Mouse (Mus musculus): ENCODE data around the gene 1110059E24Rik. TPM values are rescaled to one million over a fixed set of nuclear protein-coding genes. Genes with fewer than 3 reads are reported as not detected.

Gene 1110059E24Rik
- polyA plus RNA-seq, 1 experiment from 2014 or later, result 19.6 TPM

DNA sequence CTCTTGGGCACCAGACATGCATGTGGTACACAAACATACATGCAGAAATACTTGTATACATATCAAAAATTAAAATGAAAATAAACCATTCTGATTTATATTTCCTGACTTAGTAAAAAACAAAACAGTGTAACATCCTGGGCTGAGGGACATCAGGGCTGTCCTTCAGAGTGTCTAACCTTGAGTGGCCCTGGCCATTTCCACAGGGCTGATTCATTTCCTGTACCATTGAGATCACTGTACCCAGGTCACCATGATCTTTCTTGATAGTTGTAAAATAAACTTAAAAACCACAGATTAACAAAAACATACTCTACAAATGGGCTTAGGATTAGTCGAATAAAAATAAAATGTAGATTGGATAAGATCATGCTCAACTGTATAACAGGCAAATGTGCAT lies 66.2 kb downstream of the 1110059E24Rik start:
- Histone ChIP-seq H3K4me2 (no peak overlapping the region), H3K4me3 (no peak overlapping the region), H3K27me3 (replicated peaks) (no peaks in the 10 kb centered on the region), H3K9ac (no peak overlapping the region), H3K4me1 (no peaks in the 10 kb centered on the region), H3K9me3 (replicated peaks) (no peaks in the 10 kb centered on the region), H3K27ac (no peak overlapping the region), H3K36me3 (no peaks in the 10 kb centered on the region)
- no peak for ATAC-seq
- WGBS (ENCODE audit: insufficient replicate concordance), result 71% methylated on average over 1 of the region's 1 CpGs

DNA sequence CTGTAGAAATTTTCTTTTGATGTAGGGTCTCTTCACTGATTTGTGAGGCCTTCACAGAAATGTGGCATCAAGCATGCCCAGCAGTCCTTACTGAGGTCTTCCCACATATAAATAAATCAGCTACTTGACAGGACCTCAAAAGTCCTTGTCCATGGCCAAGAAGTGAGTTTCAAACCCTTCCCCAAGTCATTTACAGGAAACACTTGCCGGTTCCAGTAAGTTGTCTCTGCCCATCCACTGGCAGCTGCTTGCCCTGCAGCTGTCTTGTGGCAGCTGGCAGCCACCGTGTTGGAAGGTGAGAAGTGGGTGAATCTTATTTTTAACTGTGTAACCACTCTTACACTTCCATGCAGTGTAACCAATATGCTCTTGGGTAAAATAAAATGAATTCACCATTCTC lies 66.9 kb downstream of the 1110059E24Rik start:
- ATAC-seq, result no peak
- 53% methylated on average over 2 of the region's 2 CpGs for WGBS (ENCODE audit: insufficient replicate concordance)
- H3K9ac ChIP-seq, result no peak overlapping the region

DNA sequence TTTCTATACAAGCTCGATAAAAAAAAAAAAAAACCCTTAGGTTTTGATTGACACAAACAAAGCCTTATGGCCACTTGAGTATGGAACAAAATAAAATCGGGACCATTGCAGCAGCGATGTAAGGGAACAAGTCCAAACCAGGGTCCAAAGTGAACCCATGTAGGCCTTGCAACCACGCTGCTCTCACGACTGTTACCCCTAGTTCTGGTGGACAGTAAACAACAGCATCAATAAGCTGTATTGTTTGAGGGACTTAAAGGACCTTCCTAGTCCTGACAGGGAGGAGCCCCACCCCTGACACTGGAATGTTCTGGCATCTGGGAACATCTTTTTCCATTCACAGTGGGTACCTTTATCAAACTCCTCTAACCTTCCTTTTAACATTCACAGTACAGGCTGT lies 68.8 kb downstream of the 1110059E24Rik start:
- ATAC-seq, result no peak
- Histone ChIP-seq H3K4me1 (no peaks in the 10 kb centered on the region), H3K27me3 (replicated peaks) (no peaks in the 10 kb centered on the region), H3K4me3 (no peak overlapping the region), H3K36me3 (no peaks in the 10 kb centered on the region), H3K27ac (no peak overlapping the region), H3K9me3 (replicated peaks) (no peaks in the 10 kb centered on the region), H3K4me2 (no peak overlapping the region), H3K9ac (no peak overlapping the region)
- WGBS (ENCODE audit: insufficient replicate concordance), result 73% methylated on average over 5 of the region's 5 CpGs

More for the DNA sequence above, 66.9 kb downstream of the 1110059E24Rik start:
- H3K4me1 ChIP-seq, result no peaks in the 10 kb centered on the region
- H3K4me2 ChIP-seq, result no peak overlapping the region
- H3K27me3 ChIP-seq (replicated peaks), result no peaks in the 10 kb centered on the region
- no peaks in the 10 kb centered on the region for H3K9me3 ChIP-seq (replicated peaks)
- no peak overlapping the region for H3K27ac ChIP-seq
- no peak overlapping the region for H3K4me3 ChIP-seq
- no peaks in the 10 kb centered on the region for H3K36me3 ChIP-seq

GRCm38 (mm10) chr19:21583523-21583984 lies 69.2 kb downstream of the 1110059E24Rik start:
- Histone ChIP-seq H3K4me1 (no peaks in the 10 kb centered on the region), H3K9ac (no peak overlapping the region), H3K9me3 (replicated peaks) (no peaks in the 10 kb centered on the region), H3K27me3 (replicated peaks) (no peaks in the 10 kb centered on the region), H3K4me2 (no peak overlapping the region), H3K27ac (no peak overlapping the region), H3K4me3 (no peak overlapping the region), H3K36me3 (no peaks in the 10 kb centered on the region)
- 61% methylated on average over 4 of the region's 4 CpGs for WGBS (ENCODE audit: insufficient replicate concordance)
- no peak for ATAC-seq

- Histone ChIP-seq H3K4me2 (no peak overlapping the region), H3K4me1 (no peaks in the 10 kb centered on the region)
- ATAC-seq, result no peak
These were observed 71.4 kb downstream of the 1110059E24Rik start for GRCm38 (mm10) chr19:21581404-21581803.

GRCm38 (mm10) chr19:21579896-21580295 lies 72.9 kb downstream of the 1110059E24Rik start:
- 67% methylated on average over 3 of the region's 3 CpGs for WGBS (ENCODE audit: insufficient replicate concordance)
- ATAC-seq, result 0 out of 2 replicates have a peak, but pooled peaks have one; percentile 51
- H3K27me3 ChIP-seq (replicated peaks), result no peaks in the 10 kb centered on the region

More at GRCm38 (mm10) chr19:21581404-21581803, 71.4 kb downstream of the 1110059E24Rik start:
- WGBS (ENCODE audit: insufficient replicate concordance), result 32% methylated on average over 6 of the region's 6 CpGs
- no peaks in the 10 kb centered on the region for H3K36me3 ChIP-seq
- H3K27ac ChIP-seq, result no peak overlapping the region
- no peaks in the 10 kb centered on the region for H3K27me3 ChIP-seq (replicated peaks)
- H3K4me3 ChIP-seq, result no peak overlapping the region
- no peak overlapping the region for H3K9ac ChIP-seq
- no peaks in the 10 kb centered on the region for H3K9me3 ChIP-seq (replicated peaks)

GRCm38 (mm10) chr19:21577443-21577842 lies 75.3 kb downstream of the 1110059E24Rik start:
- Histone ChIP-seq H3K4me3 (no peak overlapping the region), H3K9ac (no peak overlapping the region), H3K27ac (no peak overlapping the region), H3K4me1 (no peaks in the 10 kb centered on the region), H3K27me3 (replicated peaks) (no peaks in the 10 kb centered on the region), H3K4me2 (no peak overlapping the region), H3K36me3 (no peaks in the 10 kb centered on the region), H3K9me3 (replicated peaks) (no peaks in the 10 kb centered on the region)
- ATAC-seq, result no peak
- WGBS (ENCODE audit: insufficient replicate concordance), result 65% methylated on average over 3 of the region's 3 CpGs

More at GRCm38 (mm10) chr19:21579896-21580295, 72.9 kb downstream of the 1110059E24Rik start:
- H3K36me3 ChIP-seq, result no peaks in the 10 kb centered on the region
- H3K9me3 ChIP-seq (replicated peaks), result no peaks in the 10 kb centered on the region
- H3K4me1 ChIP-seq, result no peaks in the 10 kb centered on the region
- no peak overlapping the region for H3K4me3 ChIP-seq
- H3K9ac ChIP-seq, result no peak overlapping the region
- H3K27ac ChIP-seq, result no peak overlapping the region
- H3K4me2 ChIP-seq, result no peak overlapping the region

GRCm38 (mm10) chr19:21571986-21572385 lies 80.8 kb downstream of the 1110059E24Rik start:
- 75% methylated on average over 7 of the region's 7 CpGs for WGBS (ENCODE audit: insufficient replicate concordance)
- Histone ChIP-seq H3K9me3 (replicated peaks) (no peaks in the 10 kb centered on the region), H3K36me3 (no peaks in the 10 kb centered on the region), H3K27me3 (replicated peaks) (no peaks in the 10 kb centered on the region), H3K4me3 (no peak overlapping the region), H3K4me1 (peaks cover 24% of the 10 kb centered on the region), H3K27ac (no peak overlapping the region), H3K4me2 (no peak overlapping the region), H3K9ac (no peak overlapping the region)
- ATAC-seq, result no peak

DNA sequence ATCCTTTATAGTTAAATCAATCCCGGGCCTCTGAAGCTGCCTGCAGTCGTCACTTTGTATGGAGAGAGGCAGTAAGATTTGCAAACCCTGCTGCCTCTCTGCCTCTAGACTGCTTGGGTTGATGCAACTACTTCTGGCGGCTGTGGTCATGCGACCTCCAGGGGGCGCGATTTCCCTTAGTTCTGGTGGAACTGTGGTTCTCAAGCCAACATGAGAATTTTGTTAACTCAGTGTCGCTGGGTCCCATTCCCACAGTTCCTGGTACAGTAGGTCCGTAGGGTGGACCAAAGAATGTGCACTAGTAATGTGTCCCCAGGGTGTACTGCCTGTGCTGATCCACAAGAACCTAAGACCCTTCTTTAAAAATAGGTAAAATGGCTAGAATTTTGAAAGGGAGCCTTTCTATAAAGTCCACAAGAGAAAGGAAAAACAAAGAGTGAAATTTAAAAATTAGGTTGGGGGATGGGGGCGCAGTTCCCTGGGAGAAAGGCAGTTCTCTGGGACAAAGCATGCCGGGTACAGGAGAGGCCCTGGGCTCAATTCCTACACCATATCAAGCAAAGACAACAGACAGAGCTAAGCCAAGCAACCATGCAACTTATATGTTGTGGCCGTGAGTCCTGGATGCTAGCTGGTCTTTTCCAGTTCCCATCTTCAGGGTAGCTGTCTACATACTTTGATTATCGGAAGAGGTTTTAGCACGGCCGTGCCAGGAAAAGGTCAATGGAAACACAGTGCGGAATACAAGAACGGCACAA lies 81.4 kb downstream of the 1110059E24Rik start:
- no peaks in the 10 kb centered on the region for H3K27me3 ChIP-seq (replicated peaks)
- 0 out of 2 replicates have a peak overlapping the region, but pooled peaks have one; percentile 20 for H3K4me2 ChIP-seq
- no peaks in the 10 kb centered on the region for H3K36me3 ChIP-seq
- H3K9me3 ChIP-seq (replicated peaks), result no peaks in the 10 kb centered on the region
- peaks cover 29% of the 10 kb centered on the region for H3K4me1 ChIP-seq
- ATAC-seq, result peak; percentile 23; the same call in 1 of the 2 replicates
- no peak overlapping the region for H3K4me3 ChIP-seq
- H3K27ac ChIP-seq, result no peak overlapping the region
- H3K9ac ChIP-seq, result no peak overlapping the region
- WGBS (ENCODE audit: insufficient replicate concordance), result 38% methylated on average over 16 of the region's 16 CpGs

DNA sequence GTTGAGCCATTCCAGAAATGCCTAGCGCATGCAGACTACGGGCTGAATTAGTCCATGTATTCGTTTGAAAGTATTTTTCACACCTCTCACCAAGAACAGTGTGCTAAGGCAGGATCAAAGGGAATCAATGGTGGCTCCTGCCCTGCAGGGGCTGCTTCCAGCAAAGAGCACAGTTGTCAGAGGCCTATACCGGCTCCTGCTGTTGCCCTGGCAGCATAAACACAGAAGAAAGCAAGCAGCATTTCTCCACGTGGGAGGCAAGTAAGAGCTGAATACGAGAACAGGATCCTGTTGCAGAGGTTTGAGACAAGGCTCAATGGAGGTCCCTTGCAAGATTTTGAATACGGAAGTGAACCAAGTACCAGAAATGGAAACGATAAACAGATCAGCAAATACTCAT lies 82.0 kb downstream of the 1110059E24Rik start:
- Histone ChIP-seq H3K27me3 (replicated peaks) (no peaks in the 10 kb centered on the region), H3K4me2 (no peak overlapping the region), H3K9ac (no peak overlapping the region), H3K36me3 (no peaks in the 10 kb centered on the region), H3K4me1 (peaks cover 35% of the 10 kb centered on the region), H3K9me3 (replicated peaks) (no peaks in the 10 kb centered on the region), H3K4me3 (no peak overlapping the region), H3K27ac (no peak overlapping the region)
- 55% methylated on average over 8 of the region's 8 CpGs for WGBS (ENCODE audit: insufficient replicate concordance)
- ATAC-seq, result no peak

- WGBS (ENCODE audit: insufficient replicate concordance), result 33% methylated on average over 3 of the region's 3 CpGs
- peak overlapping the region; percentile 51 for H3K4me2 ChIP-seq
- no peaks in the 10 kb centered on the region for H3K36me3 ChIP-seq
- H3K9me3 ChIP-seq (replicated peaks), result no peaks in the 10 kb centered on the region
- ATAC-seq, result peak; percentile 88
- peak overlapping the region; percentile 77 for H3K27ac ChIP-seq
- peak overlapping the region; percentile 44 for H3K9ac ChIP-seq
- peaks cover 35% of the 10 kb centered on the region for H3K4me1 ChIP-seq
- H3K27me3 ChIP-seq (replicated peaks), result no peaks in the 10 kb centered on the region
- peak overlapping the region; percentile 47 for H3K4me3 ChIP-seq
These were observed 84.1 kb downstream of the 1110059E24Rik start for GRCm38 (mm10) chr19:21568528-21569185.

- Histone ChIP-seq H3K4me1 (peaks cover 35% of the 10 kb centered on the region), H3K27ac (peak overlapping the region; percentile 77), H3K4me2 (peak overlapping the region; percentile 51), H3K9me3 (replicated peaks) (no peaks in the 10 kb centered on the region), H3K9ac (peak overlapping the region; percentile 44), H3K27me3 (replicated peaks) (no peaks in the 10 kb centered on the region), H3K36me3 (no peaks in the 10 kb centered on the region), H3K4me3 (peak overlapping the region; percentile 47)
- WGBS (ENCODE audit: insufficient replicate concordance), result 46% methylated on average over 3 of the region's 3 CpGs
- ATAC-seq, result peak; percentile 53; the same call in 1 of the 2 replicates
These were observed 84.8 kb downstream of the 1110059E24Rik start for GRCm38 (mm10) chr19:21567933-21568332.

Data from liver, embryonic 12.5 days (tissue).